Mouse (Mus musculus): ENCODE data around the gene Ccdc33.

DNA sequence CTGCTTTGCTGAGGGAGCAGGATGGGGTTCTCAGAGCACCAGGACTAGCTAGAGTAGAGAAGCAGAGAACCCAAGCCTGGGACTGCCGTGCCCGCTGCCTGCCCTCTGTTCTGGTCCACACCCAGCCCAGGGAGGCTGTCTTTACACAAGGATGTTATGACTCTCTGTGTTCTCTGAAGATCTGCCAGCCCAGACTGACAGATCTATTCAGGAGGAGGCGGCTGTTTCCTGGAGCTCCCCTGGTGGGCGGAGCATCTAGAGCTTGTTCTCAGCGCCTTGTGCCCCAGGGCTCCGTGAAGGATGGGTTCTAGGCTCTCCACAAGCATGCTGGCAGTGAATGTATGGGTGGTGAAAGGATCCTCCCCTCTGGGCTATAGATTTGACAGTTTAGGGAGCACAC, 21.3 kb upstream of the Ccdc33 start:
- no peak for TF ChIP-seq CTCF (IDR thresholded peaks at IDR 0.05; ENCODE audit: low read depth)
- TF ChIP-seq EP300 (IDR thresholded peaks at IDR 0.05; ENCODE audit: low read depth), result no peak

All from heart, postnatal 0 days (tissue).